ENCODE assay signal across 8 mouse cellular contexts in the genomic region with DNA sequence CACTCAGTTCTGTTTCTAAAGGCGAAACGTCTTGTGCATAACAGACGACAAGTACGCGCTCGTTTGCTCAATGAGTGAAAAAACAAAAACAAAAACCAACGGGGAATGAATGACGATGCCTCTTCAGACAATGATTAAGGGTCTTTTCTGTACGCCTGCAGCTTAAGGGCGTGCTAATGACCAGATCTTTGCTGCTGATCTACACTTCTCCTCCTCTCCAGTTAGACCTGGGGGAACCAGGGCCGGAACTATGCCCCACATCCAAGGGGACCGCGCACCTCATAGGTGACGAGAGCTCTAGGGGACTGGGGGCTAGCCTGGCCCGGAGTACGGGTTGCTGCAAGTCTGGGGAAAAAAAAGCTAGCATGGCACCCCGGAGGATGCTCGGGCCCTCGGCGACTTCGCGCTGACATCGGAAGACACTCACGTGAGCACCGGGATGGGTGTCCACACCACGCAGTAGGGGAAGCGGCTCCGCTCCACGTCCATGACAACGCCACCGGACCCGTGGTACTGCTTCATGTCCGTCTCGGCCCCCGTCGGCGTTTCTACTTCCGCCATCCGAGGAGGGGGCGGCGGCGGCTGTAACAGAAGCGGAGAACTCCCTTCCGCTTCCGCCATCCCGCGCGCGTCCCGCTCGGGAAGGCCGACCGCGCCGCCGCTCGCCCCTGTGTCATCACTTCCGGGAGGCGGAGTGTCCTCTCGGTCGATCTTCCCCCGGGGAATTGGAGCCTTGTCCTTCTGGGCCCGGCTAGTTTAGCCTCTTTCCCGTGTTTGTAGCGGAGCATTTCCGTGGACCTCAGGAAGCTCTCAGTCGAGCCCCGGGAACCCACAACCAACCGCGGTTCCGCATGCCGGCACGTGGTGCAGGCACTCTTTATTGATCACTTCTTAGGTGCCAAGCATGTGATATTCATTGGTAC. TPM values are rescaled to one million over a fixed set of nuclear protein-coding genes. Genes with fewer than 3 reads are reported as not detected.
A peak's percentile ranks its signal among the peaks of the same experiment; 100 is the strongest.
DNase-seq lines count a peak whose midpoint lies in the region; ATAC-seq and TF ChIP-seq lines count a peak whose summit lies in the region.

A gene (minus strand): TSS at position 689 of the 923 bp plus-strand sequence.

- under 1% methylated on average over 73 of the region's 73 CpGs for WGBS in forebrain, embryonic 13.5 days
- WGBS in large intestine, adult 2 months, result under 1% methylated on average over 73 of the region's 73 CpGs
- under 1% methylated on average over 73 of the region's 73 CpGs for WGBS in liver, postnatal 0 days (ENCODE audit: insufficient replicate concordance)
- WGBS in neural tube, embryonic 14.5 days, result under 1% methylated on average over 73 of the region's 73 CpGs

- peak within 1 kb of the TSS; percentile 67 for H3K4me2 ChIP-seq in forebrain, embryonic 13.5 days
- H3K4me2 ChIP-seq in liver, postnatal 0 days (ENCODE audit: low read depth, low read length), result peak within 1 kb of the TSS; percentile 79
- H3K4me2 ChIP-seq in neural tube, embryonic 14.5 days (ENCODE audit: low read depth, low read length), result peak within 1 kb of the TSS; percentile 41

- no peaks in the 10 kb centered on the region for H3K27me3 ChIP-seq in E14TG2a.4 (ENCODE audit: insufficient read depth, low read length)
- no peaks in the 10 kb centered on the region for H3K27me3 ChIP-seq in forebrain, embryonic 13.5 days
- no peaks in the 10 kb centered on the region for H3K27me3 ChIP-seq in liver, postnatal 0 days (ENCODE audit: insufficient read depth, low read length)
- no peaks in the 10 kb centered on the region for H3K27me3 ChIP-seq in neural tube, embryonic 14.5 days (ENCODE audit: control insufficient read depth, insufficient read depth, low read length)

- peak; percentile 95 for ATAC-seq in forebrain, embryonic 13.5 days
- peak; percentile 97 for ATAC-seq in liver, postnatal 0 days
- ATAC-seq in neural tube, embryonic 14.5 days (ENCODE audit: low read depth), result peak; percentile 92

- DNase-seq in c-Kit-positive CD71-positive TER-119-positive erythroid progenitor cells, embryonic 14.5 days (ENCODE audit: low spot score), result peak; percentile 93
- DNase-seq in heart, postnatal 10 days, result peak; percentile 97 to 98
- peak; percentile 90 for DNase-seq in large intestine, adult 2 months (ENCODE audit: low read depth, low spot score)
- DNase-seq in liver, postnatal 0 days, result peak; percentile 95
- DNase-seq in testis, postnatal 10 days (ENCODE audit: low spot score), result peak; percentile 95

- peak within 1 kb of the TSS; percentile 89 for H3K27ac ChIP-seq in forebrain, embryonic 13.5 days
- peak within 1 kb of the TSS; percentile 85 for H3K27ac ChIP-seq in liver, postnatal 0 days (ENCODE audit: low read depth)
- H3K27ac ChIP-seq in neural tube, embryonic 14.5 days (ENCODE audit: low read depth, low read length), result peak within 1 kb of the TSS; percentile 91

- intact Hi-C loops in heart, postnatal 10 days (cut with DNase I), result no loop called here

- peaks cover 49% of the 10 kb centered on the region for H3K4me1 ChIP-seq in E14TG2a.4 (replicated peaks; ENCODE audit: low read depth, low read length)
- H3K4me1 ChIP-seq in forebrain, embryonic 13.5 days, result peaks cover 43% of the 10 kb centered on the region
- peaks cover 18% of the 10 kb centered on the region for H3K4me1 ChIP-seq in liver, postnatal 0 days (ENCODE audit: insufficient read depth)
- peaks cover 14% of the 10 kb centered on the region for H3K4me1 ChIP-seq in neural tube, embryonic 14.5 days (ENCODE audit: control insufficient read depth, insufficient read depth, low read length)

- H3K9ac ChIP-seq in forebrain, embryonic 13.5 days, result peak within 1 kb of the TSS; percentile 90
- H3K9ac ChIP-seq in liver, postnatal 0 days (replicated peaks), result peak within 1 kb of the TSS; percentile 79
- H3K9ac ChIP-seq in neural tube, embryonic 14.5 days (replicated peaks; ENCODE audit: low read depth, low read length), result peak within 1 kb of the TSS; percentile 76

- TF ChIP-seq CTCF in E14TG2a.4 (conservative IDR thresholded peaks at IDR 0.05; ENCODE audit: low read length), result no peak
- no peak for TF ChIP-seq CTCF in liver, postnatal 0 days (IDR thresholded peaks at IDR 0.05; ENCODE audit: low read depth)

- H3K36me3 ChIP-seq in E14TG2a.4 (ENCODE audit: insufficient read depth, low read length), result peaks cover 23% of the 10 kb centered on the region
- H3K36me3 ChIP-seq in forebrain, embryonic 13.5 days (ENCODE audit: poor library complexity, severe bottlenecking), result 0 out of 2 replicates have a peak, but pooled peaks cover 10% of the 10 kb centered on the region
- peaks cover 14% of the 10 kb centered on the region for H3K36me3 ChIP-seq in liver, postnatal 0 days (replicated peaks; ENCODE audit: insufficient read depth, low read length)
- no peaks in the 10 kb centered on the region for H3K36me3 ChIP-seq in neural tube, embryonic 14.5 days (ENCODE audit: control insufficient read depth, insufficient read depth, low read length)

- peak within 1 kb of the TSS; percentile 99 for H3K4me3 ChIP-seq in E14TG2a.4 (replicated peaks; ENCODE audit: low read length)
- peak within 1 kb of the TSS; percentile 67 for H3K4me3 ChIP-seq in forebrain, embryonic 13.5 days
- H3K4me3 ChIP-seq in liver, postnatal 0 days (ENCODE audit: low read depth, low read length), result peak within 1 kb of the TSS; percentile 76
- H3K4me3 ChIP-seq in neural tube, embryonic 14.5 days (ENCODE audit: low read depth, low read length), result peak within 1 kb of the TSS; percentile 80

- no peaks in the 10 kb centered on the region for H3K9me3 ChIP-seq in E14TG2a.4 (ENCODE audit: low read length)
- H3K9me3 ChIP-seq in forebrain, embryonic 13.5 days (replicated peaks), result no peaks in the 10 kb centered on the region
- no peaks in the 10 kb centered on the region for H3K9me3 ChIP-seq in liver, postnatal 0 days (ENCODE audit: low read length)
- no peaks in the 10 kb centered on the region for H3K9me3 ChIP-seq in neural tube, embryonic 14.5 days (ENCODE audit: control insufficient read depth, low read length)

- TF ChIP-seq EP300 in liver, postnatal 0 days (IDR thresholded peaks at IDR 0.05; ENCODE audit: low read depth), result peak; percentile 74

RNA-seq across cellular contexts. Expression of the gene that starts here (rescaled TPM):
- 85.8 and 94.5 TPM in 2 replicates for polyA plus RNA-seq in forebrain, embryonic 13.5 days (2015; fragmentation: Nextera tagmentation; extraction: Ambion mirVana)
- 10 to 100 TPM; 28.7 to 31.7 TPM for total RNA-seq in heart, postnatal 10 days (2021)
- 91.8 and 95.3 TPM in 2 replicates for polyA plus RNA-seq in large intestine, adult 2 months (2012; rRNA removed)
- 29.6 and 30.8 TPM in 2 replicates for polyA plus RNA-seq in liver, postnatal 0 days (2015; fragmentation: Nextera tagmentation; extraction: Ambion mirVana)
- 114 and 118 TPM in 2 replicates for polyA plus RNA-seq in neural tube, embryonic 14.5 days (2014; fragmentation: Nextera tagmentation; extraction: Ambion mirVana)

Comparison
In these comparisons a context has a peak if more than half of its experiments do, and no peak if none do; other contexts are left out.
1. Peak in every context shown above with its lines: DNase-seq, ATAC-seq, H3K4me3 ChIP-seq and H3K27ac ChIP-seq.